Mouse (Mus musculus): ENCODE data around the gene Tpm1. TPM values are rescaled to one million over a fixed set of nuclear protein-coding genes. Genes with fewer than 3 reads are reported as not detected.

The Tpm1 gene
- polyA plus RNA-seq, 1 experiment from 2014 or later: 165 TPM

GRCm38 (mm10) chr9:66988888-66989414, 60.3 kb downstream of the Tpm1 start:
- Histone ChIP-seq H3K9me3 (no peaks in the 10 kb centered on the region), H3K4me2 (no peak overlapping the region), H3K27me3 (no peaks in the 10 kb centered on the region), H3K36me3 (no peaks in the 10 kb centered on the region), H3K4me3 (no peak overlapping the region), H3K27ac (peak overlapping the region; percentile 2; the same call in 1 of the 2 replicates), H3K4me1 (replicated peaks) (peaks cover 20% of the 10 kb centered on the region), H3K9ac (no peak overlapping the region)
- WGBS: 48% methylated on average over 6 of the region's 6 CpGs
- no peak for ATAC-seq (ENCODE audit: low FRiP score)

DNA sequence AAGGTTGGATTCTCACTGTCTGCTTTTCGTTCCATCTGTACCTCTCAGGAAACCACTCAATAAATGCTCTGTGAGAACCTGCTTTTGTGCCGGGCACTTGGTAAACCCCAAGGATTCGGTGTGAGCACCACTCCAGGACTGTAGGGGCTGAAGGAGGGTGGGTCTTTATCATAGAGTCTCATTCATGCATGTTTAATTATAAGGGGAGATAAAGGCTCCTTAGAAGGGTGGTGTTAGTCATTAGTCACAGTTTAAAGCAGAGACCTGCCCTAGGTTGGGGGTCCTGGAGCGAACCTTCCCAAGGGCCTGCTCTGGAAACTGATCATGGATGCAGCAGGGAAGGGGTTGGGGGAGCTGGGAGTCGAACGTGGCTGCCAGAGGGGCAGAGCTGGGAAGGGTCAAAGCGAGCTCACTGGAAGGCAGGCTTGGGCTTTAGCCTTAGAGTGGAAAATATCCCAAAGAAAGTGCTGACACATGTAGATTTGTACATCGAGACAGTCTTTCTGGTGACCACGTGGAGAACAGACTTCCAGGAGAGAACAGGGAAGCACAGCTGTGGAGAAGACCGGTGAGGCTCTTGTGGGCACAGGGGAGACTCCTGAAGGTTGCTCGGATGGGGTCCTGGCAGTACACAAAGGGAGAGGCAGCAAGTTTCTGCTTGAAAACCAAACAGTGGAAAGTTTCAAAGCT, 60.9 kb downstream of the Tpm1 start:
- Histone ChIP-seq H3K4me3 (no peak overlapping the region), H3K4me2 (no peak overlapping the region), H3K9ac (no peak overlapping the region), H3K4me1 (replicated peaks) (peaks cover 20% of the 10 kb centered on the region), H3K9me3 (no peaks in the 10 kb centered on the region), H3K27me3 (no peaks in the 10 kb centered on the region), H3K36me3 (no peaks in the 10 kb centered on the region), H3K27ac (peak overlapping the region; percentile 40; the same call in 1 of the 2 replicates)
- no peak for ATAC-seq (ENCODE audit: low FRiP score)
- 64% methylated on average over 11 of the region's 11 CpGs for whole genome bisulfite sequencing

GRCm38 (mm10) chr9:66985377-66985776, 63.8 kb downstream of the Tpm1 start:
- WGBS: 75% methylated on average over 7 of the region's 7 CpGs

DNA sequence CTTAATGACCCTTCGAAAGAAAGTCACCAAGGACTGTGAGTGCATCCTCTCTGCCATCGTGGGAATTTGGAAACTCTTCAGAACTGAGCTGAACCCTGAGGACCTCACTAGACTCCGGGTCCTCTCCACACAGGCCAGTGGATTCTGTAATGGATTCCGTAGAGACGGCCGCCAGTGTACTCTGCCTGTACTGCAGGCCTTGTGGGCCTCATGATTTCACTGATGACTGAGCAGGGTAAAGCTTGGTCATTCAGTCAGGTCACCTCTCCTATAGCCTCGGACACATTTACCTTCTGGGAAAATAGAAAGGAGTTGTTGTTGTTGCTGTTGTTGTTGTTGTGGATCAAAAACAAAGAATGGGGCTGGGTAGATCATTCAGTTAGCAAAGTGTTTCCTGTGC, 67.1 kb downstream of the Tpm1 start:
- Histone ChIP-seq H3K27me3 (no peaks in the 10 kb centered on the region), H3K4me3 (no peak overlapping the region), H3K27ac (no peak overlapping the region), H3K9me3 (no peaks in the 10 kb centered on the region), H3K4me1 (replicated peaks) (no peaks in the 10 kb centered on the region), H3K9ac (no peak overlapping the region), H3K36me3 (no peaks in the 10 kb centered on the region), H3K4me2 (no peak overlapping the region)
- ATAC-seq (ENCODE audit: low FRiP score): no peak
- WGBS: 81% methylated on average over 7 of the region's 7 CpGs

More at GRCm38 (mm10) chr9:66985377-66985776, 63.8 kb downstream of the Tpm1 start:
- no peak overlapping the region for H3K9ac ChIP-seq
- H3K27me3 ChIP-seq: no peaks in the 10 kb centered on the region
- no peak overlapping the region for H3K4me2 ChIP-seq
- H3K9me3 ChIP-seq: no peaks in the 10 kb centered on the region
- peaks cover 20% of the 10 kb centered on the region for H3K4me1 ChIP-seq (replicated peaks)
- H3K27ac ChIP-seq: no peak overlapping the region
- H3K4me3 ChIP-seq: no peak overlapping the region
- H3K36me3 ChIP-seq: no peaks in the 10 kb centered on the region
- no peak for ATAC-seq (ENCODE audit: low FRiP score)

DNA sequence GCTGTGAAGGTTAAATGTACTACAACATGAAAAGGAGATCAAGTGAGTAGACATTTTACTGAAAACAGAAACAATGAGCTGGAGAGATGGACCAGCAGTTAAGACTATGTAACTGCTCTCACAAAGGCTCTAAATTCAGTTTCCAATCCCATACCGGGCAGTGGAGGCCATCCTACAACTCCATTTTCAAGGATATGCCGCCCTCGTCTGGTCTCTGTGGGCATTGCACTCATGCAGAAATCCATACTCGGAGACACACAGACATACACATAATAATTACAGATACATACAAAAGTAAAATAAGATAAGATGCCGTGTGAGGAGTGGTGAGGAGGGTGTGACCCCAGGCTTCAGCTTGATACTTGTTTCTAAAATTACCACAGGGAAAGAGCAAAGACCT, 68.7 kb downstream of the Tpm1 start:
- 10% methylated on average over 5 of the region's 5 CpGs for WGBS
- no peak overlapping the region for H3K9ac ChIP-seq
- H3K9me3 ChIP-seq: no peaks in the 10 kb centered on the region
- H3K27ac ChIP-seq: no peak overlapping the region
- no peak for ATAC-seq (ENCODE audit: low FRiP score)
- H3K36me3 ChIP-seq: no peaks in the 10 kb centered on the region
- H3K4me1 ChIP-seq (replicated peaks): peaks cover 6% of the 10 kb centered on the region
- no peaks in the 10 kb centered on the region for H3K27me3 ChIP-seq
- no peak overlapping the region for H3K4me2 ChIP-seq
- H3K4me3 ChIP-seq: no peak overlapping the region

DNA sequence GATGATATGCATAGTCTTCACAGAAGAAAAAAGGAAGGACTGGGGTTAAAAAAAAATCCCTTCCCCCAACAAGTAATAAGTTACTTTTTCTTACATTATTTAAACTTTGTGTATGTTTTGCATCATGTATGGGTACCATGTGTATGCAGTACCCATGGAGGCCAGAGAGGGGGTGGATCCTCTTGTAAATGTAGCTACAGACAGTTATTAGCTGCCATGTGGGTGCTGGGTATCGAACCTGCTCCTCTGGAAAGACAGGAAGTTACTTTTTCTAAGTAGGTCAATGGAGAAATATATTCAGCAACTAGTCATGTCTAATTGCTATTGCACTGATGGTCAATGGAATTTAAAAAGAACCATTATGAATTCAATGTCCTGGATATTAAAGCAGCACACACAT, 70.7 kb downstream of the Tpm1 start:
- ATAC-seq (ENCODE audit: low FRiP score): no peak
- Histone ChIP-seq H3K27me3 (no peaks in the 10 kb centered on the region), H3K4me2 (no peak overlapping the region), H3K36me3 (no peaks in the 10 kb centered on the region), H3K4me1 (replicated peaks) (peaks cover 13% of the 10 kb centered on the region), H3K9ac (no peak overlapping the region), H3K27ac (no peak overlapping the region), H3K4me3 (no peak overlapping the region), H3K9me3 (no peaks in the 10 kb centered on the region)
- 86% methylated on average over 1 of the region's 1 CpGs for WGBS

DNA sequence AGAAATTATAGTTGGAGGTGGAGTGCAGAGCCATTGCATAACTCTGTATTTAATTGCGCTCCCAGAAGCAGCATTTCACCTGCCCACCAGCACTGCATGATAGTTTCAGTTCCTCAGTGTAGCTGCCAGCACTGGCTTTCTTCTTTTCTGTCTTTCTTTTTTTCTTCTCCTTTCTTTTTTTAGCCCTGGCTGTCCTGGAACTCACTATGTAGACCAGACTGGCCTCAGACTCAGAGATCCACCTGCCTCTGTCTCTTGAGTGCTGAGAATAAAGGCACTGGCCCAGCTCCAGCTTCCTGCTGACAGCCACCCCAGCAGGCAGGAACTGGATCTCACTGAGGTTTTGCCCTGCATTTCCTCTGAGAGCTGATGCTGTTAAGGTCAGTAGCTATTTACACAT, 71.2 kb downstream of the Tpm1 start:
- H3K4me1 ChIP-seq (replicated peaks): peaks cover 13% of the 10 kb centered on the region
- no peak overlapping the region for H3K4me3 ChIP-seq
- WGBS: 94% methylated on average over 1 of the region's 1 CpGs
- H3K27me3 ChIP-seq: no peaks in the 10 kb centered on the region
- H3K36me3 ChIP-seq: no peaks in the 10 kb centered on the region
- H3K9me3 ChIP-seq: no peaks in the 10 kb centered on the region
- ATAC-seq (ENCODE audit: low FRiP score): no peak
- no peak overlapping the region for H3K27ac ChIP-seq
- no peak overlapping the region for H3K9ac ChIP-seq
- no peak overlapping the region for H3K4me2 ChIP-seq

GRCm38 (mm10) chr9:66977121-66977520, 72.1 kb downstream of the Tpm1 start:
- ATAC-seq (ENCODE audit: low FRiP score): no peak
- H3K4me1 ChIP-seq (replicated peaks): peaks cover 13% of the 10 kb centered on the region
- no peak overlapping the region for H3K4me2 ChIP-seq
- H3K36me3 ChIP-seq: no peaks in the 10 kb centered on the region
- WGBS: 83% methylated on average over 5 of the region's 5 CpGs
- no peak overlapping the region for H3K4me3 ChIP-seq
- no peak overlapping the region for H3K9ac ChIP-seq
- H3K9me3 ChIP-seq: no peaks in the 10 kb centered on the region
- H3K27ac ChIP-seq: no peak overlapping the region
- H3K27me3 ChIP-seq: no peaks in the 10 kb centered on the region

DNA sequence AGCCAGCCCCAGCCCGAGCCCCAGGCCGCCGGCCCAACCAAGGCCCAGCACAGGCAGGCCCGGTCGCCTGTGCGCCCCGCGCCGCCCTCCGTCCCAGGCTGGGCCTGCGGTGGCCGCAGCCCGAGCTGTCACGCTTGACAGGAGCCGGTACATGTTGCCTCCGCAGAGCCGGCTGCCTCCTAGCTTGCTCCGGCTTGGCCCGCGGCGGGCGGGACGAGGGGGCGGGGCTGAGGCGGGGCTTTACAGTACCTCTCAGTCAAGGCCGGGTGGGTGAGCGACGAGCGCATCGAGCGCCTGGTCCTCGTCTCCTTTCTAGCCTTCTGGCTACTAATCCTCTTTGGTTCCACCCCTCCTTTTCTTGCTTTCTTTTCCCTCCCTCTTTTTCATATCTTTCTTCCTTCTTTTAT, 74.0 kb downstream of the Tpm1 start, which contains the start of gene Lactb:
Lactb (minus strand) TSS at position 246 of the 407 bp plus-strand sequence.
- peak; percentile 98 for ATAC-seq (ENCODE audit: low FRiP score)
- H3K27ac ChIP-seq: peak within 1 kb of the TSS; percentile 94
- WGBS: 1% methylated on average over 32 of the region's 32 CpGs

GRCm38 (mm10) chr9:66974721-66975225, 74.4 kb downstream of the Tpm1 start:
- H3K9ac ChIP-seq: peak overlapping the region; percentile 85
- peak; percentile 90 for ATAC-seq (ENCODE audit: low FRiP score)
- H3K27ac ChIP-seq: peak overlapping the region; percentile 94
- peak overlapping the region; percentile 63 for H3K4me2 ChIP-seq
- no peaks in the 10 kb centered on the region for H3K27me3 ChIP-seq
- H3K4me3 ChIP-seq: peak overlapping the region; percentile 71
- H3K9me3 ChIP-seq: no peaks in the 10 kb centered on the region
- WGBS: under 1% methylated on average over 38 of the region's 41 CpGs
- peaks cover 14% of the 10 kb centered on the region for H3K36me3 ChIP-seq
- peaks cover 13% of the 10 kb centered on the region for H3K4me1 ChIP-seq (replicated peaks)

More for the DNA sequence above, 74.0 kb downstream of the Tpm1 start, which contains the start of gene Lactb:
- H3K4me2 ChIP-seq: peak within 1 kb of the TSS; percentile 63
- H3K36me3 ChIP-seq: peaks cover 10% of the 10 kb centered on the region
- peak within 1 kb of the TSS; percentile 71 for H3K4me3 ChIP-seq
- H3K9ac ChIP-seq: peak within 1 kb of the TSS; percentile 85
- no peaks in the 10 kb centered on the region for H3K27me3 ChIP-seq
- H3K4me1 ChIP-seq (replicated peaks): peaks cover 13% of the 10 kb centered on the region
- H3K9me3 ChIP-seq: no peaks in the 10 kb centered on the region
